ENCODE assay signal across 7 mouse cellular contexts in the genomic region with DNA sequence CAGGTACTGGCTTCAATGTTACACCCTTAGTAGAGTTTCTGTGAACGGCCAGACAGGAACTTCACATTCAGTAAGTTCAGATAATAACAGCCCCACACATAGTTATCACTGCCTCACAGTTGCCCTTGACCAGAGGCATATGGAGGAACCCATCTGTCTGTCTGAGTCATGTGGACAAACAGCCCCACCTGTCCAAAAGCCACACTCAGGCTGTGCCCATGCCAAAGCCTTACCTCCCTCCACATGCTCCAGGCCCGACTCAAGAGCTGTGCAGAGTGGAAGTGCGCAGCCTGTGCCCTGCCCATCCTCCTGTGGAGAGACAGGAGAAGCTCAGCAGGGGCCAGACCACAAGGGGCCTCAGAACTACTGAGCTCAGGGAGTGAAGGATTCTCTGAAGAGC. TPM values are rescaled to one million over a fixed set of nuclear protein-coding genes. Genes with fewer than 3 reads are reported as not detected.
DNase-seq lines count a peak whose midpoint lies in the region; ATAC-seq and TF ChIP-seq lines count a peak whose summit lies in the region.
"Not testable (repeated sequence)": the region's sequence is repeated elsewhere in the genome, so short reads cannot be mapped to it uniquely, and the experiment has no call there.

No protein-coding gene starts in this region.

- H3K9me3 ChIP-seq in liver, embryonic 11.5 days (ENCODE audit: control insufficient read depth, low read length); liver, postnatal 0 days (ENCODE audit: low read length): not testable (repeated sequence)

- TF ChIP-seq EP300 in liver, postnatal 0 days (IDR thresholded peaks at IDR 0.05; ENCODE audit: low read depth) = not testable (repeated sequence)

- not testable (repeated sequence) for H3K27ac ChIP-seq in liver, embryonic 11.5 days (ENCODE audit: low read depth, low read length); liver, postnatal 0 days (ENCODE audit: low read depth)

- peak; percentile 2; the same call in 1 of the 2 replicates for ATAC-seq in frontal cortex, adult (ENCODE audit: low TSS enrichment)
- peak; percentile 1; the same call in 1 of the 2 replicates for ATAC-seq in liver, embryonic 11.5 days (replicated peaks; ENCODE audit: low FRiP score)
- ATAC-seq in liver, postnatal 0 days = not testable (repeated sequence)
- ATAC-seq in megakaryocyte, adult 5-6 weeks (ENCODE audit: poor library complexity, severe bottlenecking) = peak; percentile 0; the same call in 1 of the 2 replicates

- H3ac ChIP-seq in myocyte (ENCODE audit: control insufficient read depth, insufficient read length) = not testable (repeated sequence)

- not testable (repeated sequence) for H3K4me1 ChIP-seq in liver, embryonic 11.5 days (replicated peaks; ENCODE audit: control insufficient read depth, insufficient read depth, low read length); liver, postnatal 0 days (ENCODE audit: insufficient read depth)

- peak; percentile 53 for DNase-seq in cerebellum, adult 11-12 months
- DNase-seq in cerebellum, adult 9-11 months = peak; percentile 54
- DNase-seq in liver, embryonic 11.5 days (ENCODE audit: low spot score) = not testable (repeated sequence)
- peak; percentile 13 for DNase-seq in liver, postnatal 0 days

- WGBS in liver, embryonic 11.5 days = 56% methylated on average over 3 of the region's 3 CpGs
- 63% methylated on average over 3 of the region's 3 CpGs for WGBS in liver, postnatal 0 days (ENCODE audit: insufficient replicate concordance)

- H3K4me3 ChIP-seq in liver, embryonic 11.5 days (ENCODE audit: low read depth, low read length); liver, postnatal 0 days (ENCODE audit: low read depth, low read length); myocyte: not testable (repeated sequence)

- H3K9ac ChIP-seq in liver, embryonic 11.5 days (ENCODE audit: low read depth, low read length); liver, postnatal 0 days (replicated peaks): not testable (repeated sequence)

- H3K27me3 ChIP-seq in liver, embryonic 11.5 days (replicated peaks; ENCODE audit: control insufficient read depth, insufficient read depth, low read length); liver, postnatal 0 days (ENCODE audit: insufficient read depth, low read length); myocyte (ENCODE audit: control insufficient read depth, insufficient read depth, insufficient read length): not testable (repeated sequence)

- not testable (repeated sequence) for TF ChIP-seq CTCF in liver, postnatal 0 days (IDR thresholded peaks at IDR 0.05; ENCODE audit: low read depth)

- not testable (repeated sequence) for TF ChIP-seq POLR2A in myocyte (IDR thresholded peaks at IDR 0.05; ENCODE audit: insufficient read length, low read depth)

- H3K79me2 ChIP-seq in myocyte (ENCODE audit: control insufficient read depth, insufficient read depth) = not testable (repeated sequence)

- H3K36me3 ChIP-seq in liver, embryonic 11.5 days (ENCODE audit: control insufficient read depth, insufficient read depth, low read length); liver, postnatal 0 days (replicated peaks; ENCODE audit: insufficient read depth, low read length); myocyte (ENCODE audit: control insufficient read depth, insufficient read depth): not testable (repeated sequence)

- H3K4me2 ChIP-seq in liver, embryonic 11.5 days; liver, postnatal 0 days (ENCODE audit: low read depth, low read length); myocyte (ENCODE audit: low read depth): not testable (repeated sequence)

TF ChIP-seq in myocyte, 11 proteins besides CTCF, POLR2A, EP300 and RAD21:
- TF ChIP-seq TCF3 (IDR thresholded peaks at IDR 0.05; ENCODE audit: insufficient read length, low read depth) (peak; percentile 40), MYOD1 (IDR thresholded peaks at IDR 0.05; ENCODE audit: control insufficient read depth in 1 of 3, insufficient read length in 2 of 3, low read depth in 2 of 3) (peak; percentile 12 to 78 (median 68)), MYOG (IDR thresholded peaks at IDR 0.05; ENCODE audit: control insufficient read depth in 1 of 3, insufficient read depth in 1 of 3, insufficient read length in 2 of 3, low read depth in 2 of 3) (peak; percentile 52 to 90 (median 70)), TCF12 (IDR thresholded peaks at IDR 0.05; ENCODE audit: insufficient read depth, poor library complexity, severe bottlenecking) (peak; percentile 50)

RNA-seq across cellular contexts. Expression of gene Sfi1, which starts 49.3 kb away (rescaled TPM):
- polyA plus RNA-seq in liver, embryonic 11.5 days (2014; fragmentation: Nextera tagmentation; extraction: Ambion mirVana) = 8.6 and 10.9 TPM in 2 replicates
- polyA plus RNA-seq in liver, postnatal 0 days (2015; fragmentation: Nextera tagmentation; extraction: Ambion mirVana) = 2.3 and 3.1 TPM in 2 replicates
- total RNA-seq in megakaryocyte, adult 5-6 weeks (2015) = 6.0 and 12.5 TPM in 2 replicates
- total RNA-seq in megakaryocyte, adult 5-6 weeks (2017) = 7.5 and 9.6 TPM in 2 replicates
- polyA plus RNA-seq in myocyte (2012; fragmentation: generic; extraction: Trizol) = 6.2 TPM

RNA-seq across cellular contexts. Expression of gene Eif4enif1, which starts 58.2 kb away (rescaled TPM):
- 58.3 and 61.3 TPM in 2 replicates for polyA plus RNA-seq in liver, embryonic 11.5 days (2014; fragmentation: Nextera tagmentation; extraction: Ambion mirVana)
- 12.6 and 14.9 TPM in 2 replicates for polyA plus RNA-seq in liver, postnatal 0 days (2015; fragmentation: Nextera tagmentation; extraction: Ambion mirVana)
- total RNA-seq in megakaryocyte, adult 5-6 weeks (2015) = 76.8 and 80.1 TPM in 2 replicates
- 44.9 and 50.7 TPM in 2 replicates for total RNA-seq in megakaryocyte, adult 5-6 weeks (2017)
- 24.1 TPM for polyA plus RNA-seq in myocyte (2012; fragmentation: generic; extraction: Trizol)
